Mouse (Mus musculus) CH12.LX (cell line): ENCODE data around the gene Senp7.

ENCODE experiments used
- CHD1 ChIP-seq: IDR thresholded peaks from 2 replicates; pipeline ENCODE4 v1.6.1; 2012; ENCODE audit warnings: low read depth, low read length, improper control_type of control experiment, inconsistent platforms
- CHD2 ChIP-seq: IDR thresholded peaks from 2 replicates; pipeline ENCODE4 v1.6.1; 2011; ENCODE audit warnings: low read length, improper control_type of control experiment
- CTCF ChIP-seq, 2 experiments: IDR thresholded peaks in 1 of 2; conservative IDR thresholded peaks in 1 of 2; 2 replicates each; pipeline ENCODE4 v1.5.1; 2011 to 2012; ENCODE audit warnings: low read depth in 2 of 2, low read length in 2 of 2, improper control_type of control experiment in 1 of 2, inconsistent platforms in 1 of 2, mild to moderate bottlenecking in 1 of 2, moderate library complexity in 1 of 2
- EP300 ChIP-seq: IDR thresholded peaks from 2 replicates; pipeline ENCODE4 v1.6.1; 2011; ENCODE audit warnings: low read length, improper control_type of control experiment
- ETS1 ChIP-seq: conservative IDR thresholded peaks from 2 replicates; pipeline ENCODE4 v1.6.1; 2012; ENCODE audit warnings: low read depth, mild to moderate bottlenecking, inconsistent platforms, low read length, improper control_type of control experiment, moderate library complexity
- KAT2A ChIP-seq: IDR thresholded peaks from 2 replicates; pipeline ENCODE4 v1.6.1; 2012; ENCODE audit warnings: low read length, improper control_type of control experiment, inconsistent platforms; ENCODE audit not compliant: insufficient replicate concordance
- MAX ChIP-seq: IDR thresholded peaks from 2 replicates; pipeline ENCODE4 v1.6.1; 2011; ENCODE audit warnings: low read length, improper control_type of control experiment
- NELFE ChIP-seq: IDR thresholded peaks from 2 replicates; pipeline ENCODE4 v1.6.1; 2011; ENCODE audit warnings: low read depth, low read length, improper control_type of control experiment
- POLR2A ChIP-seq: IDR thresholded peaks from 2 replicates; pipeline ENCODE4 v1.6.1; 2011; ENCODE audit warnings: low read depth, mild to moderate bottlenecking, improper control_type of control experiment, low read length

GRCm38 (mm10) chr16:56038090-56038489, 10.0 kb upstream of the Senp7 start:
- no peak for TF ChIP-seq EP300
- TF ChIP-seq NELFE: no peak
- TF ChIP-seq MAX: no peak
- no peak for TF ChIP-seq CHD1
- no peak for TF ChIP-seq CTCF (conservative IDR thresholded peaks at IDR 0.05 in 1 of 2, IDR thresholded peaks at IDR 0.05 in 1 of 2; ENCODE audit: low read depth in 2 of 2, low read length in 2 of 2)
- no peak for TF ChIP-seq POLR2A
- no peak for TF ChIP-seq CHD2
- no peak for TF ChIP-seq KAT2A
- TF ChIP-seq ETS1: no peak
